Mouse (Mus musculus) macrophage (primary cell): ENCODE results near the gene Gse1. TPM values are rescaled to one million over a fixed set of nuclear protein-coding genes. Genes with fewer than 3 reads are reported as not detected.

Experiments
- H3K27ac ChIP-seq: fragments of 350-480 bp; formaldehyde crosslinking; 2 replicates; pipeline ENCODE4 v1.9.0; 2021
- H3K36me3 ChIP-seq: fragments of 350-480 bp; formaldehyde crosslinking; 2 replicates; pipeline ENCODE4 v1.9.0; 2021; ENCODE audit errors: inconsistent target
- H3K4me3 ChIP-seq: fragments of 350-480 bp; formaldehyde crosslinking; 2 replicates; pipeline ENCODE4 v1.9.0; 2021; ENCODE audit errors: inconsistent target
- H3K79me2 ChIP-seq: fragments of 350-480 bp; formaldehyde crosslinking; 2 replicates; pipeline ENCODE4 v1.9.0; 2021; ENCODE audit errors: inconsistent target
- WGBS: methylation state at CpG from one replicate; pipeline ENCODE4 v1.1.7; 2026; ENCODE audit warnings: inconsistent platforms; ENCODE audit not compliant: missing documents; 5-methylcytosine and 5-hydroxymethylcytosine counted together
- polyA plus RNA-seq: library from polyadenylated mRNA; stranded (reverse); fragments of 250-400 nt; gene quantifications from 3 replicates; pipeline ENCODE4 v1.2.4, GENCODE M21; 2018; ENCODE audit warnings: inconsistent platforms

Gene Gse1
- polyA plus RNA-seq, 1 experiment from 2014 or later: 10.8 TPM

DNA sequence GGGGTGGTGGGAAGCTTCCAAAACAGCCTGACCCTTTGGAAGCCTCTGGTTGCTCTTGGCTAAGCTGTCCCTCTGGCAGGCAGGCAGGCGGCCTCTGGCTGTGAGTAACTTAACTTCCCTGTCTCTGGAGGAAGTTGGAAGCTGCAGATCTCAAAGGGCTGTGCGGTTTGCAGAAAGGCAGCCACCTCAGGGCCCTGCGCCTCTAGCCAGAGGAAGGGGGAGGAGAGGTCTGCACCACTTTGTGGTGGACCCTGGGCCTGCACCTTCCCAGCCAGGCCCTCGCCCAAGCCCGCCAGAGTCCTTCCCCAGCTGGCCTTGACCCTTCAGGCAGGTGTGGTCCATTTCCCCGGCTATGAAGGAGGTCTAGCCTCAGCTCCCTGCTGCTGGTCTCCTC is 311.1 kb downstream of the Gse1 start:
- Histone ChIP-seq H3K27ac (peak overlapping the region; percentile 99), H3K4me3 (peak overlapping the region; percentile 60), H3K79me2 (peaks cover 47% of the 10 kb centered on the region), H3K36me3 (no peaks in the 10 kb centered on the region)
- under 1% methylated on average over 6 of the region's 6 CpGs for WGBS

DNA sequence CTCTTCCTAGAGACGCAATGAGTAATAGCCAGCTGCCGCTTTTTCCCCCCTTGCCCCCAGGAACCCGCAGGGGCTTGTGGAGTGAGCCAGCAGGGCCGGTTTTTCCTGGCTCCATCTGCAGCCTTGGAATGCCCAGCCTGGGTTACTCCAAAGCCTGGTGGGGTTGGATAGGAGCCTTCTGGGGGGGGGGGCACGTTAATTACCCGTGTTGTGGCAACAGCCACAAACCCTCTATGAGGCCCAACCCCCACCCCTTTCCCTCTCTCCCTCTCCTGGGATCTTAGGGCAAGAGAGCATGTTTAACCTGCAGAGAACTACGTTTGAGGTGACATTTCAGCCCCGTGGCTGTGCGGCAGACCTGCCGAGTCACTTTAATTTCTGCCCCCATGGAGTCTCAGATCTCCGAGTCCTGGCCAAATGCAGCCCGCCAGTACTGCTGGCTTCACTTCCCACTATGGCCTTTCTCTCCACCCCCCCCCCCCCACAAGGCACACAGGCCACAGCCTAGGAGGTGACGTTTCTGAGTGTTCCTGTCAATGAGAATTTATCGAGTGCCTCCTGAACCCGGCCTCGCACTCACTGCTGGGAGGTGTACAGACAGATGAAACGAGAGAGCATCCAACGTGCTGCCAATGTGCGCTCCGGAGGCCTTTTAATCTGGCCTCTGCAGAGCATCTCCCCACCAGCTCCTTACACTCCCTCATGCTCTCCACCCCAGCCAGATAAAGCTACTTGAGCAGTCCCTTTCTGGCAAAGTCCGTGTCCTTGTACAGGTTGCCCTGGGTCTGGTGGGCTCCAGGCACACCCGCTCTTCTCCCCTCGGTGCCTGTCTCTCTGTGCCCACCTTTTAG is 311.7 kb downstream of the Gse1 start:
- Histone ChIP-seq H3K27ac (peak overlapping the region; percentile 99), H3K36me3 (no peaks in the 10 kb centered on the region), H3K4me3 (peak overlapping the region; percentile 60), H3K79me2 (peaks cover 53% of the 10 kb centered on the region)
- WGBS: 11% methylated on average over 23 of the region's 23 CpGs

DNA sequence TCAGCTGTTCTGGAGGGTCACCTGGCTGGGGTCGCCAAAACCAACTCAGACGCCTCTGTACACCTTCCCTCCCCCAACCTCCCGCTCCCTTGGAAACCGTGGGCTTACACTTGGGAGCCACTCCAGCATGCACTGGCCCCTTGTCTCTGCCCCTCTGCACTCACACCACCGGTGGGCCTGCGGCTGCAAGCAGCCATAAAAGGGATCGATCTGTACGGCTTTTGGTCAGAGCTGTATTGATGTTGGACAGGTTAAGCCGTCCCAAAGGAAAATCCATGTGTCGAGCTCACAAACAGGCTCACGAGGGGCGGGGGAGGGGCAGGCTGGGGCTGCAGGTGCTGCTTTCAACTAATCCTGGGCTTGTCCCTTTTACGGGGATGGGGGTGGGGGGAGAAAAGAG is 314.7 kb downstream of the Gse1 start:
- Histone ChIP-seq H3K27ac (no peak overlapping the region), H3K4me3 (no peak overlapping the region), H3K36me3 (no peaks in the 10 kb centered on the region), H3K79me2 (peaks cover 83% of the 10 kb centered on the region)
- WGBS: 75% methylated on average over 12 of the region's 13 CpGs

DNA sequence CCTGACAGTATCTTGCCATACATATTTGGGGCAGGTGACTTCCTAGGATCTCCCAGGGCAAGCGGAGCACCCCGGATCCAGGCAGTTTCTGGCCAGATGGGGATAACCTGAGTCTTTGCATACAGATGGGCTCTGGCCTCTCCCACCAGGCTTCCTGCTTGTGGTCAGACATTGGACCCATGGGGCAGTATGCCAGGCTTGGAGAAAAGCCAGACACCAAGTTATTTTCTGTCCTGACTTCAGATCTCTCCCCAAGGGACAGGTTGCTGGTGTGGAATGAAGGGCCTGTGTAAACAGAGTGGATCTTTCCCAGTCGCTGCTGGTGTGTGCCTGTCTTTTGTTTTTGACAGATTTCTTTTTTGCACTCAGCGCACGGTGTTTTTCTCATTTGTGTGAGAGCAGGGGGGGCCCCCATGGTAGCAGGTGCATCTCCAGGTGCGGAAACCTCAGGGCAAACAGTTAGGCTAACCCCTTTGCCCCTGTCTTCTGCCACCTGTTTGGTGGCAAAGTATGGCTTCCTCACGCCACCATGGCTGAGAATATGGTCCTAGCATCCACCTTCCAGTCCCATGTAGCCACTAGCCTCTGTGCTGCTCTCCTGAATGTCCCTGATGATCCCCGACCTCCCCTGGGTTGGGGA is 315.3 kb downstream of the Gse1 start:
- no peak overlapping the region for H3K4me3 ChIP-seq
- H3K36me3 ChIP-seq: no peaks in the 10 kb centered on the region
- WGBS: 69% methylated on average over 8 of the region's 8 CpGs
- no peak overlapping the region for H3K27ac ChIP-seq
- H3K79me2 ChIP-seq: peaks cover 88% of the 10 kb centered on the region

DNA sequence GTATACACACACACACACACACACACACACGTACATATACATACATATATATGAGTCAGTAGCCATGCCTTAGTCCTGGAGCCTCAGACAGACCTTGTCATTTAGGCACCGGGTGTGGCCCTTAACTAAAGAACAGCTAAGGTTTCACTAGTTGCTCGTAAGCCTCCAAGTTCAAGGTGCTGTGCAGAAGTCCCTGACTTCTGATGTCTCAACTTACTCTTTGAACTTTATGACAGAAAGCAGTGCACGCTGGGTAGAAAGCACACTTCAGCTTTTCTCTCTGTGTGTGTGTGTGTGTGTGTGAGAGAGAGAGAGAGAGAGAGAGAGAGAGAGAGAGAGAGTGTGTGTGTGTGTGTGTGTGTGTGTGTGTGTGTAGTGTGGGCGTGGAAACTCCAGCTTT is 315.9 kb downstream of the Gse1 start:
- Histone ChIP-seq H3K4me3 (no peak overlapping the region), H3K79me2 (peaks cover 94% of the 10 kb centered on the region), H3K36me3 (no peaks in the 10 kb centered on the region), H3K27ac (no peak overlapping the region)
- WGBS: 97% methylated on average over 3 of the region's 5 CpGs

DNA sequence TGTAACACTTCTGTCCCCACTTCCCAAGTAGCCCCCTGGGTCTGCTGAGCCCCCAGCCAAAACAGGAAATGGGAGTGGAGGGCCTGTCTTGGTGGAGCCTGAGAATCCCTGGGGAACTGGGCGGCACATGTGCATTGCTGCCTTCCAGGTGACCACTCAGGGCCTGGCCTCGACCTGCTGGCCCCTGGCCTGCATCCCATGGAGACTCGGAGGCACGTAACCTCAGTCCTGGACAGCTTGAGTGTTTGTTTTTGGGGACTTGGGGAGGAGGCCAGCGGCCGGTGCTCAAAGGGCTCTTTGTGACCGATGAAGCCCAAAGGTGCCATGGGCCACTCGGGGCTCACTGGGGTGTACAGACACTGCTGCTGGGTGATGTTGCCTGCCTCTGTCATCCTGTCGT is 319.3 kb downstream of the Gse1 start:
- H3K27ac ChIP-seq: no peak overlapping the region
- H3K36me3 ChIP-seq: no peaks in the 10 kb centered on the region
- H3K79me2 ChIP-seq: peaks cover 100% of the 10 kb centered on the region
- H3K4me3 ChIP-seq: no peak overlapping the region
- WGBS: 91% methylated on average over 7 of the region's 9 CpGs

DNA sequence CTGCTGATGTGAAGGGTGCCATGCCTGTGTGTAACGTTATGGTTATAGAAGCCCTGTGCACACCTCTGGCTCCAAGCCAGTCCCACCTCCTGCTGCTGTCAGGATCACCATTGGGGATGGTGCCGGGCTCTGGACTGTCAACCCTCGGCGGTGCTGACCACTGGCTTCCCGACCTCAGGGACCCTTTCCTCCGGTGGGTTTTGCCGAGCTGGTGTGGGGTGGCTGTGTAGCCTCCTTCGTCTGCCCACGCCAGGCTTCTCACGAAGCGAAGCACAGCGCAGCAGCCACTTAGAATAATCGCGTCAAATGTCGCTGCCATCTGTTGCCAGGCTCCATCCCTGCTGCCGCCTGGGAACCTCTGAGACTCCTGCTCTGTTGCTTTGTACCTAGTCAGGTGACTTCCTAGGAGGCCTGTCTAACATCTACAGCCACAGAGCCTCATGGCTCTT is 320.1 kb downstream of the Gse1 start:
- peaks cover 100% of the 10 kb centered on the region for H3K79me2 ChIP-seq
- no peak overlapping the region for H3K27ac ChIP-seq
- 94% methylated on average over 16 of the region's 16 CpGs for WGBS
- no peaks in the 10 kb centered on the region for H3K36me3 ChIP-seq
- H3K4me3 ChIP-seq: no peak overlapping the region

DNA sequence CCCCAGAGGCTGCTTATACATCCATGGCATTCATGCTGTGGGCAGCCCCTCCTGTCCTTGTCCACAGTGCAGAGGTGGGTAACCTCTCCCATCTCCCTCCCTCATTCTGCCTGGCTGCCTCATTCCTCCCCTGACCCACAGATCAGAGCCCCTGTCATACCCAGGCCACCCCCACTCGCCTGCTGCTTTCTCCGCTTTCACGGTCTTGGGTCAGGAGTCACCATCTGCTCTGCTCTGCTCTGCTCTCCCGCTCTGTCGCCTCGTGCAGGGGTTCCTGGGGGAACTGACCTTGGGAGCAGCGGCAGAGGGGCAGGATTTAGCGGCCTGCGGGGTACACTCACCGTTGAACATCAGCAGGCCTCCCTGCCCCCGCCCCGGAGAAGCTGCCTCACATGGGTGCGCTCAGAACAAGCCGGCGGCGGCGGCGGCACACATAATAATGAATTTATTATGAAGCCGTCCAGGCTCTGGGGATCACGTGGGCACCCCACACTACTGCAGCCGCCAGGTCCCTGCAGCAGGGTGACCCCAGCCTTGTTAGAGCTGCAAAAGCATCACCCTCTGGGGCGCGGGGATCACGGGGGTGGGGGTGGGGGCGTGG is 321.2 kb downstream of the Gse1 start:
- no peak overlapping the region for H3K4me3 ChIP-seq
- WGBS: 90% methylated on average over 25 of the region's 25 CpGs
- peaks cover 100% of the 10 kb centered on the region for H3K79me2 ChIP-seq
- peaks cover 8% of the 10 kb centered on the region for H3K36me3 ChIP-seq
- no peak overlapping the region for H3K27ac ChIP-seq

DNA sequence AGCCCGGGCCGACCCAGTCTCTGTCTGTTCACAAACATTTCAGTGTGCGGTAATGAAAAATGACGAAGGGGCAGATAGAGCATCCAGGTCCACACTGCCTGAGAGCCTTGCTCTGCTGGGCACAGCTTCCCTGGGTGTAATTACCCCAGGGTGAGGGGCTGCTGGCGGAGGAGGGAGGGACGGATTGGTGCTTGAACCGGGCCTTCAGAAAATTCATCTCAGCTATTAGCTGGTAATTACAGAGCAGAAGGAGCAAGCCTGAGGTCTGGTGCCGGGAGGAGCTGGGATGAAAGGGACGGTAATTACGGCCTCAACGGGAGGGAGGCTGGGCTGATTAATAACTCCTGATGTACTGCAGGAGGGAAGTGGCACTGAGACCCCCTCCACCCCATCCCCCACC is 321.7 kb downstream of the Gse1 start:
- Histone ChIP-seq H3K36me3 (peaks cover 13% of the 10 kb centered on the region), H3K27ac (no peak overlapping the region), H3K79me2 (peaks cover 100% of the 10 kb centered on the region), H3K4me3 (no peak overlapping the region)
- 89% methylated on average over 11 of the region's 11 CpGs for WGBS

DNA sequence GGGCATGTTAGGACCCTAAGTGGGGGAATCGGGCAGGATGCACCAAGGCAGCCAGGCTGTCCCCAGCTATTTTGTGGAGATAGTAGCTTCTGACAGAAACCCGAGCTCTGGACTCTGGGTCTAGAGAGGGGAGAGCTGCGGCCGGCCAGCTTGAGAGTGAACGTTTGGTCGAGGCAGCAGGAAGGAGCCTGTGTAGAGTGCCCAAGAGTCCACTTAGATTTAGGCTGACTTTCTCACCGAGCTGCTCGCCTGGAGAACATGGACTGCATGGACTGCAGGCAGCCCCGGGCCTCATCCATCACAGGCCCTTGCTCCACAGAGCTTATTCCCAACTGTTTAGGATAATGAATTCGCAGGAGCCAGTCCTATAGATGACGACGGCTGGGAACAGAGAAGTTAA is 322.2 kb downstream of the Gse1 start:
- peaks cover 18% of the 10 kb centered on the region for H3K36me3 ChIP-seq
- H3K4me3 ChIP-seq: no peak overlapping the region
- WGBS: 92% methylated on average over 12 of the region's 12 CpGs
- H3K79me2 ChIP-seq: peaks cover 100% of the 10 kb centered on the region
- no peak overlapping the region for H3K27ac ChIP-seq

DNA sequence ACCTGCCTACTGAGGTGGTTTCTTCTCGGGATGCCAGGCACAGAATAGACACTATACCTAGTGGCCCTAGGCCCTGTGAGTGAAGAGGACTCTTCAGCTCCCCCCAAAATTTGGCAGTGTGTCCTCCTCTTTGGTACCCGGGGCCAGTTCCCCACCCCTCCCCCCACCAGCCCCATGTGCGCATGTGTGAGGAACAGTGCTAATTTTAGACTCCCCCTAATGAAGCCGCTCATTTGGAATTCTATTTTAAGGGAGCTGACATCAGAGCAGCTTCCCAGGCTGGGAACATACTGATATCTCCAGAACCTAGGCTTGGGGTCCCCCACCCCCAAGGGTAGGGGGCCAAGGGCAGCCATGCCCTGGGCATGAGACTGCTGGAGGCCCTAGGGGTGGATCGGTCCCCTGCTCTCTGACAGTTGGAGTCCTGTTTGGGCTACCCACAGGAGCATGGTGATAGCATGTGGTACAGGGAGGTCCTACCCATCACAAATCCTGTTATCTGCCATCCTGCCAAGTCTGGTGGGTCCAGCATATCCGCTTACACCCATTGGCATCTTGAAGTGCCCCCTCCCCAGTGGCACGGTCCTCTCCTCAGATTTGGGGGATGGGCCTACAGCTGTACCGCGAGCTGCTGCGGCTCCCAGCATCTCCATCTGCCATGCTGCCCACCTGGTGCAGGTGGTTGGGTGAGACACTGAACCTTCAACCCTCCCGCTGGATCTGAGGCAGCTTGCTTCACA is 322.9 kb downstream of the Gse1 start:
- Histone ChIP-seq H3K36me3 (peaks cover 21% of the 10 kb centered on the region), H3K27ac (no peak overlapping the region), H3K79me2 (peaks cover 100% of the 10 kb centered on the region), H3K4me3 (no peak overlapping the region)
- WGBS: 81% methylated on average over 11 of the region's 11 CpGs

DNA sequence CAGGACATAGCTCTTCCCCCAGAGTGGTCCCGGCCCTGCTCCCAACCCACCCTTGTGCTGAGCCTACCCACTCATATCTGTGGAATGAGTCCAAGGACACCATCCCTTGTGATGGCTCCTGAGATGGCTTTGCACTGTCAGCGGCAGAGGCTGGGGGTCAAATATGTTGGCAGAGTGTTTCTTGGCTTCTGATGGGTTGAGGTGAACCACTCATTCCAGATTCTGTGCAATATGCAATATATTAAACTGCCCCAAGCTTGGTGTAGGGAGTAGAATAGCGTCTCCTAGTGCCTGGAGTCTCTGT is 323.4 kb downstream of the Gse1 start:
- Histone ChIP-seq H3K79me2 (peaks cover 100% of the 10 kb centered on the region), H3K36me3 (peaks cover 21% of the 10 kb centered on the region), H3K27ac (no peak overlapping the region), H3K4me3 (no peak overlapping the region)
- WGBS: 94% methylated on average over 3 of the region's 3 CpGs

DNA sequence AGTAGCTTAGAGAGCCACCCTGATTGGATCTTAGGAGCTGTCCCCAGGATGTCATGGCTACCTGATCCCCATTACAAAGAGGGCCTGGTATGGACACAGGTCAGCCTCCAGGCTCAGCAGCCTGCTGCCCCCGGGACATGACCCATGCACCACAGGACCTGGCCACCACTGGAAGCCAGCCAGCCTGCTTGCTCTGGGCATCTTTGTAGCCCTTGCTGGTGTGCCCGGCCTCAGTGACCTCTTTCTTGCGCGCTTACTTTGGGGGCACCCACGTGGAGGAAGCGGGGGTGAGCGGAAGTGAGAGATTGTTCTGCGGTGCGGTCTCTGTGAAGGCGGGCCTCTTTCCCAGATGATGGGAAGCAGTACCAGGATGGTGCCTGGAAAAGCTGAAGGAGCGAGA is 324.3 kb downstream of the Gse1 start:
- peaks cover 100% of the 10 kb centered on the region for H3K79me2 ChIP-seq
- H3K27ac ChIP-seq: no peak overlapping the region
- H3K36me3 ChIP-seq: peaks cover 21% of the 10 kb centered on the region
- H3K4me3 ChIP-seq: no peak overlapping the region
- 76% methylated on average over 11 of the region's 11 CpGs for WGBS

DNA sequence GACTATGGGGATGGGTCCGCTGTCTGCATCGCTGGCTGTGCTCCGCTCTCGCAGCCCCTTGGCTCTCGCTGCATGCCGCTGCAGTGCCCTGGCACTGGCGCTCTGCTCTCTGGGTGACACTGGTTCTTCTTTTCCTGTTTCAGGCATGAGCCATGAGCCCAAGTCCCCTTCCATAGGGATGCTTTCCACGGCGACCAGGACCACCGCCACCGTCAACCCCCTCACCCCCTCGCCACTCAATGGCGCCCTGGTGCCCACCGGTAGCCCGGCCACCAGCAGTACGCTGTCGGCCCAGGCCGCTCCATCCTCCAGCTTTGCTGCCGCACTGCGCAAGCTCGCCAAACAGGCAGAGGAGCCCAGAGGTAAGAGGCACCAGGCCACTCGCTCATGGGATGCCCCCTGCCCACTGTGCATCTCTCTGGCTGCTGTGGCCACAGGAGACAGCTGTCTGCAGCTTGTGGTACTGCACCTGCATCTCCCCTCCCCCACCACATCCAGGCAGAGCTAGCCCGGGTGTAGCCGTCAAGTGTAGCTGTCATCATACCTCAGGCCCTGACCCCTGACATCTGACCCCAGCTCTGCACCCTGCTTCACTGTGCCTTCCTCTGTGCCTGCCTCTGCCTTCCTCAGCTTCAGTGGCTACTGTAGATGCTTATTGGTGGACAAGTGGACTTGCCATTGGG is 325.3 kb downstream of the Gse1 start:
- WGBS: 94% methylated on average over 18 of the region's 24 CpGs
- H3K79me2 ChIP-seq: peaks cover 100% of the 10 kb centered on the region
- H3K27ac ChIP-seq: no peak overlapping the region
- H3K36me3 ChIP-seq: peaks cover 21% of the 10 kb centered on the region
- no peak overlapping the region for H3K4me3 ChIP-seq
